Mouse (Mus musculus) CH12.LX (cell line): ENCODE data around the gene Acox3.

Experiments used
- BHLHE40 ChIP-seq: IDR thresholded peaks from 2 replicates; pipeline ENCODE4 v1.6.1; 2011; ENCODE audit warnings: mild to moderate bottlenecking, low read depth, low read length, improper control_type of control experiment
- CHD1 ChIP-seq: IDR thresholded peaks from 2 replicates; pipeline ENCODE4 v1.6.1; 2012; ENCODE audit warnings: low read depth, low read length, improper control_type of control experiment, inconsistent platforms
- CTCF ChIP-seq, 2 experiments: IDR thresholded peaks in 1 of 2; conservative IDR thresholded peaks in 1 of 2; 2 replicates each; pipeline ENCODE4 v1.5.1; 2011 to 2012; ENCODE audit warnings: low read depth in 2 of 2, low read length in 2 of 2, improper control_type of control experiment in 1 of 2, inconsistent platforms in 1 of 2, mild to moderate bottlenecking in 1 of 2, moderate library complexity in 1 of 2
- EP300 ChIP-seq: IDR thresholded peaks from 2 replicates; pipeline ENCODE4 v1.6.1; 2011; ENCODE audit warnings: low read length, improper control_type of control experiment
- MAFK ChIP-seq: IDR thresholded peaks from 2 replicates; pipeline ENCODE4 v1.6.1; 2011; ENCODE audit warnings: low read length, improper control_type of control experiment; ENCODE audit not compliant: insufficient replicate concordance
- POLR2A ChIP-seq: IDR thresholded peaks from 2 replicates; pipeline ENCODE4 v1.6.1; 2011; ENCODE audit warnings: low read depth, mild to moderate bottlenecking, improper control_type of control experiment, low read length
- USF2 ChIP-seq: conservative IDR thresholded peaks from 2 replicates; pipeline ENCODE4 v1.6.1; 2011; ENCODE audit warnings: low read depth, low read length, improper control_type of control experiment

- TF ChIP-seq CHD1 (no peak), EP300 (no peak), CTCF (conservative IDR thresholded peaks at IDR 0.05 in 1 of 2, IDR thresholded peaks at IDR 0.05 in 1 of 2; ENCODE audit: low read depth in 2 of 2, low read length in 2 of 2) (no peak), USF2 (no peak), POLR2A (no peak), MAFK (no peak), BHLHE40 (no peak)
These were observed 42.3 kb upstream of the Acox3 start for GRCm38 (mm10) chr5:35540555-35540954.
